Mouse (Mus musculus): ENCODE measurements around the gene Tcerg1l.

DNA sequence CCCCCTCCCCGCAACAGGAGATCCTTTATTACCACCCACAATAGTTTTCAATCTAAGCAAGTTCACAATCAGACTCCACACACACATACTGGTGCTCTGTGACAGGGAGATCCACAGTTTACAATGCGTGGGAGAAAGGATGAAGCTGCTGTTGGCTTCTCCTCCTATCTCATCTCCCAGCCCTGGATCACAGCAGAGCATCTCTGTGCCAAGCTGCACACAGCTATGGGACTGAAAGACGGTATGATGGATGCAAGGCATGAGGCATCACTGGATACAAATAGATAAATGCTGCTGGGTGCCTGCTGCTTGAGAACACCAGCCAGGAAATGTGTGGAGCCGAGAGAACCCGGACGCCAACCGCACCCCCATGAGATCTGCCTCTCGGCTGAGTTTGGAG is 32.0 kb downstream of the Tcerg1l start:
- TF ChIP-seq CTCF (IDR thresholded peaks at IDR 0.05; ENCODE audit: extremely low read depth, insufficient read depth, insufficient read length, insufficient replicate concordance) (no peak), POLR2A (IDR thresholded peaks at IDR 0.05; ENCODE audit: low read depth, low read length) (no peak)
